Mouse (Mus musculus) monocyte, adult 2 months (primary cell): ENCODE measurements around the gene Arhgap31.

Experiments used
- DNase-seq, 2 experiments: peaks; one replicate each; pipeline ENCODE4 v3.0.0; 2022; ENCODE audit warnings: low spot score in 2 of 2, low read depth in 1 of 2

Gene Arhgap31

GRCm38 (mm10) chr16:38712581-38713403, at the start of gene Arhgap31:
TSS of gene Arhgap31 (minus strand) at chr16:38713274.
- DNase-seq = peak in 1 of 2 experiments; percentile 51

DNA sequence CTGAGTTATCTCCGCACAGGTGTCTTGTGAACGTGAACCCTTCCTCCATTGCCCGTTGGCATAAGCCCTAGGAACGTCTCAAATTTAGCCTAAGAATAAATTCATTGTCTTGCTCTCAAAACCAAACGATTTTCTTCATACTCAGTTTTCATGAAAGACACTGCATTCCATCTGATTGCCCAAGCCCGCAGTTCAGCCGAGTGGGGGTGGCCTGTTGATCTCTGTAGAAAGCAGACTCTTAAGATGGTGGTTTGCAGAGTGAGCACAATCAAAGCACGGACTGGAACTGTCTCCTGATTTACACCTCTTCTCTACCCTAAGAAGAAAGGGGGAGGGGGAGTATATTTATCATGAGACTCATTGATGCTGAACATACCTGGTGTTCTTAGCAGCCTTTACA, 49.3 kb upstream of the Arhgap31 start:
- DNase-seq = no peak

DNA sequence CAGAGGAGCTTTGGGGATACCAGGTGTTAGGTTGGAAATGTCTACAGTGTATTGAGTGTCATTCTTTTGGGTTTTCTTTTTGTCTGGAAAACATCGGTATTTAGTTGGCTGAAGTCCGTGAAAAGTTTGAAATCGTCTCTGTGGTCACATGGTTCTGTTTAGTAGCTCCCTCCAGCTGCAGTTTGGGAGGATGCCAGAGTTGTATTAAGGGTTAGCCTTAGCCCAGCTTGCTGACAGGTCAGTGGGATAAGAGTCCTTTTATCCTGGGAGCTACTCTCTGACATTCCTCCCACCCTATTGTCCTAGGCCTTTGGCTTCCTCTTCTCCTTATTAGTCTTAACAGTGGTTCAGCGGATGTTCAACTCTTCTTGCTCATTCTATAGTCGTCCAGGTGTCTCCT, 48.9 kb upstream of the Arhgap31 start:
- DNase-seq = no peak

GRCm38 (mm10) chr16:38760834-38761375, 47.8 kb upstream of the Arhgap31 start:
- no peak for DNase-seq

DNA sequence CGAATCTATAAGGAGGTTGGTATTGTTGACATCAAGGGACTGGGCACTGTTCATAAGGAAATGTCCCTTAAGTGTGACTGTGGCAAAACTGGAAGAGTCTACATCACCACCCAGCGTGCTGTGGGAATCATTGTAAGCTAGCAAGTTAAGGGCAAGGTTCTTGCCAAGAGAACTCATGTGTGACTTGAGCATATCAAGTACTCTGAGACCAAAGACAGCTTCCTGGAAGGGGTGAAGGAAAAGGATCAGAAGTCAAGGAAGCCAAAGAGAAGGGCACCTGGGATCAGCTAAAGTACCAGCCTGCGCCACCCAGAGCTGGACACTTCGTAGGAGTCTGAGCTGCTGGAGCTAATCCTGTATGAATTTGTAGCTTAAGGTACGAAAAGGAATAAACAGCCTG, 47.2 kb upstream of the Arhgap31 start:
- no peak for DNase-seq

DNA sequence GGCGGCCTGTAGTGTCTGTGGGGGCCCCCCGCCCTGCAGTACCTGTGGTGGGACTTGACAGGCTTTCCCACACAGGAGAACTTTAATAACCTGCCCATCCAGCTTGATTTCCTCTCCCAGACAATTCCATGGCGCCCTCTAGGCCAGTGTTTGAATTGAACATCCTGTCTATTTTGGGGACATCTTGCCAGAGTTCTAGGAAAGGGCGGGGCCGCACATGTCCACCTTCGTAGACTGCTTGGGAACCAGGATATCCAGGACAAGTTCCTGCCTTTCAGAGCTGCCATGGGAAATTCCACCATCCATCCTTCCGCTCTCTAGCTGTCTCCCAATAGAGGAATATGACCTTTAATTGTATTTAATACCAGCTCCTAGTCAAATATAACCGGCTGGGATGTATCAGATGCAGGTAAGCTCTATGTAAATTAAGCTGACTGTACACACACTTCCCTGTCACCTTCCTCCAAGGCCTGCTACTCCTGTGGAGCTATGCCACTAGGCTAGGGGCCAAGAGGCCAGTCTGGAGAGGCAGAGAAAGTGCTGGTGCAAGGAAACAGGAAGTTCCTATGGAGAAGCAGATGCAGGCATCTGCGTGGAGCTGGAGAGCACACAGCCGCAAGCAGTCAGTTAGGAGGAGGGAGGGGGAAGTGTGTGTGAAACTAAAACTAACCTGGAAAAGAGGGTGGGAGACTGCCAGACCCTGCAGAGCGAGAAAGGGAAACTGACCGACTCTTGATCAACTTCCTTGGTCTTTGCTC, 45.2 kb upstream of the Arhgap31 start:
- peak in 1 of 2 experiments; percentile 17 for DNase-seq

GRCm38 (mm10) chr16:38757626-38758025, 44.6 kb upstream of the Arhgap31 start:
- DNase-seq = no peak

- DNase-seq = no peak
These were observed 43.5 kb upstream of the Arhgap31 start for GRCm38 (mm10) chr16:38756572-38756971.

- DNase-seq = no peak
These were observed 43.1 kb upstream of the Arhgap31 start for GRCm38 (mm10) chr16:38756177-38756503.

GRCm38 (mm10) chr16:38755452-38756176, 42.5 kb upstream of the Arhgap31 start:
- DNase-seq = no peak

DNA sequence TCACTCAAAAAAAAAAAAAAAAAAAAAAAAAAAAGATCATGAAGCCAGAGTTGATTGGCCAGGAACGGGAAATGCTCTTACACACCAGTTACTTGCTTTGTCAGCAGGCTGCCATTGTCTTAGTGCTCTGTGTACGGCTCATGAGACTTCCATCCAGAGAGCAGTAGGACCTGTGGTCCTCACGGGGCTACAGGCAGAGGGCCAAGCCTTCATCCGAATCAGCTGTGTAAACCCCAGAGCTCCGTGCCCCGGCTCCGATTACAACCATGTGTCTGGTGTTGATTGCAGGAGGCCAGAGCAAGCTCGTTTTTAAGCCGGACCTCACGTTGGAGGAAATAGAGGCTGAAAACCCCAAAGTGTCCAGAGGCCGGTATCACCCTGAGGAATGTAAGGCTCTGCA, 40.6 kb upstream of the Arhgap31 start:
- no peak for DNase-seq

- DNase-seq = no peak
These were observed 37.7 kb upstream of the Arhgap31 start for GRCm38 (mm10) chr16:38750803-38751202.

DNA sequence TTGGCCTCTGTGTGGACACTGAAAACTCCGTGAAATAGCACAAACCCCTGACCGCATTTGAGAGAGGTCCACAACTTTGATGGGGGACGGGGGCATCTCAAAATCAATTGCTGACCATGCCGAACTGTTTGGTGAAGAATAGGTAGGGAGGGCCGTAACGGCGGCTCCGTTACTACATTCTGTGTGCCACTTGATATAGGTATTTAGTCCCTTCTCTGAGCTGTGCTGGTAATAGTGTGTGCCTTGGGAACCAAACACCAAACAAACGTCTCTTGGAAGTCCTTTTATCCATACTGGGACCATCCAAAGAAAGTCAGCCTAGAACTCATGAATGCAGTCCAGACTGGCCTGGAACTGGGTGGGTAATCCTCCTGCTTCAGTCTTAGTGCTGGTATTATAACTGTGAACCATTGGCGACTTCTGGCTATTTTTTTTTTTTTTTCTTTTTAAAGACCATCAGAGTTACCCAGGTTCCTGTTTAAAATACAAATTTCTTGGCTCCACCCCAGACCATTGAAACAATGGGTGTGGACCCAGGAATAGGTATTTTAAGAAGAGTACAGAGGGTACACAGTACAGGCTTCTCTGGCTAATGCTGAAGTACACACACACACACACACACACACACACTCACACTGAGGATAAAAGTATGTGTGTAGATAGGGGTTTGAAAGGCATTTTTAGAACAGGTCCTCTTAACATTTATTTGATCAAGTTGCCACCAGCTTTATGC, 31.0 kb upstream of the Arhgap31 start:
- DNase-seq = no peak

- no peak for DNase-seq
These were observed 29.6 kb upstream of the Arhgap31 start for GRCm38 (mm10) chr16:38742659-38743131.

DNA sequence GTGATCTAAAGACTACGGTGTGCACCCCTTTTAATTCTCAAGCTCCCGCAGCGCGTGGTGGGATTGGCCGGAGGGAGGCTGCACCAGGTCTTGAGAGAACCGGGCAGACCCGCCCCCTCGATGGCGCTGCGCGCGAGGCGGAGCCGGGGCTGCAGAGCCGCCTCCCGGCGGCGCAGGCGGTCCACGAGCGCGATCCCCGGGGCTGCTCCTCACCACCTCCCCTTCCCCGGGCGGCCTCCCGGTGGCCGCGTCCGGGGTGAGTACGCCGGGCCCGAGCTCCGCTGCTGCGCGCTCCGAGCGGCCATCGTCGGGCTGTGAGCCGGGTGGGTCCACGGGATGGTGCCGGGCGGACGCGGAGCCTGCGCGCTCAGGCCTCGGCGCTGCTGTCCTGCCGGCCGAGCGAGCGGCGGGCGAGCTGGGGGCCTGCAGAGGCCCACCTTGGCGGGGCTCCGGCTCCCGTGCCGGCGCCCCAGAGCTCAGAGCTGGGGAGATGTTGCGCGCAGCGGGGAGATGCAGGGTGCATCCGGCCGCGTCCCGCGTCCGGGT, 29.1 kb upstream of the Arhgap31 start, which contains the start of gene B4galt4:
TSS of gene B4galt4 (plus strand) at position 152 of the 546 bp plus-strand sequence.
- DNase-seq = peak in 1 of 2 experiments; percentile 20

GRCm38 (mm10) chr16:38741204-38741903, 28.3 kb upstream of the Arhgap31 start:
- no peak for DNase-seq

GRCm38 (mm10) chr16:38730921-38731320, 17.8 kb upstream of the Arhgap31 start:
- DNase-seq = no peak

- DNase-seq = no peak
These were observed 16.7 kb upstream of the Arhgap31 start for GRCm38 (mm10) chr16:38729610-38730288.

- DNase-seq = no peak
These were observed 16.1 kb upstream of the Arhgap31 start for GRCm38 (mm10) chr16:38729139-38729538.
